Mouse (Mus musculus) heart, adult 2 months (tissue): ENCODE measurements around the gene Kctd5. TPM values are rescaled to one million over a fixed set of nuclear protein-coding genes. Genes with fewer than 3 reads are reported as not detected.

Experiments used
- DNase-seq, 2 experiments: peaks; one replicate each; pipeline ENCODE4 v3.0.0; 2021
- H3K27ac ChIP-seq: fragments of 200-600 bp; 2 replicates; pipeline ENCODE4 v1.8.1; 2022
- H3K27me3 ChIP-seq: fragments of 200-500 bp; 2 replicates; pipeline ENCODE4 v1.6.1; 2012; ENCODE audit warnings: mild to moderate bottlenecking, low read length, inconsistent platforms, mixed read lengths; ENCODE audit not compliant: control insufficient read depth, insufficient read depth
- H3K36me3 ChIP-seq: fragments of 200-500 bp; 2 replicates; pipeline ENCODE4 v1.6.1; 2012; ENCODE audit warnings: low read length, inconsistent platforms; ENCODE audit not compliant: control insufficient read depth, insufficient read depth
- H3K4me1 ChIP-seq: fragments of 200-500 bp; 2 replicates; pipeline ENCODE4 v1.6.1; 2011; ENCODE audit warnings: low read length; ENCODE audit not compliant: control insufficient read depth, insufficient read depth
- H3K4me3 ChIP-seq: fragments of 200-600 bp; 2 replicates; pipeline ENCODE4 v1.8.1; 2022
- H3K79me2 ChIP-seq: fragments of 200-500 bp; replicated peaks from 2 replicates; pipeline ENCODE4 v1.6.1; 2012; ENCODE audit warnings: mild to moderate bottlenecking, inconsistent platforms, low read length, moderate library complexity, mixed read lengths; ENCODE audit not compliant: control insufficient read depth, insufficient read depth
- H3K9ac ChIP-seq: fragments of 200-500 bp; 2 replicates; pipeline ENCODE4 v1.6.1; 2012; ENCODE audit warnings: low read depth, mild to moderate bottlenecking, control low read depth, inconsistent platforms, low read length, mixed read lengths
- CTCF ChIP-seq: fragments of 200-600 bp; IDR thresholded peaks from 2 replicates; pipeline ENCODE4 v1.8.1; 2022; ENCODE audit warnings: antibody characterized with exemption, mild to moderate bottlenecking, moderate library complexity
- EP300 ChIP-seq: fragments of 200-500 bp; IDR thresholded peaks from 2 replicates; pipeline ENCODE4 v1.6.1; 2011; ENCODE audit warnings: low read depth, low read length, control low read depth; ENCODE audit not compliant: insufficient read depth
- POLR2A ChIP-seq: fragments of 200-500 bp; IDR thresholded peaks from 2 replicates; pipeline ENCODE4 v1.6.1; 2011; ENCODE audit warnings: mild to moderate bottlenecking, low read depth, low read length, control low read depth; ENCODE audit not compliant: insufficient read depth
- WGBS: fragments of 180-500 bp; shearing (Covaris S2); methylation state at CpG from one replicate; pipeline ENCODE4 v1.1.7; 2018; 5-methylcytosine and 5-hydroxymethylcytosine counted together
- intact Hi-C: fragments of 180-260 bp; cut with DNase I; formaldehyde crosslinking; loops from one replicate; pipeline ENCODE4 v1.15.1; 2025
- long read RNA-seq: library from polyadenylated mRNA; stranded (forward); transcript quantifications from one replicate; pipeline ENCODE4 v2.0.0, GENCODE M21; 2021
- polyA plus RNA-seq: library from polyadenylated mRNA; depleted of rRNA; stranded (reverse); fragments of >200 nt; gene quantifications from 2 replicates; pipeline ENCODE4 v1.2.3, GENCODE M21; 2012; rRNA removed
- total RNA-seq, 2 experiments: library from RNA; stranded (reverse); gene quantifications; 2 replicates each; pipeline ENCODE4 v1.2.3; 2021

Gene Kctd5
- total RNA-seq (1 to 10 TPM; 8.4 to 9.1 TPM), polyA plus RNA-seq (9.8 and 12.8 TPM in 2 replicates)
- long read RNA-seq, transcript Kctd5-201 (6 exons, 2,443 nt), result major isoform, 26 of 27 reads
- long read RNA-seq, partial matches to known transcripts, result 0 of 27 reads
- long read RNA-seq, other reads (novel, unspliced or antisense), result 1 of 27 reads

GRCm38 (mm10) chr17:24072919-24073696 is at the start of gene Kctd5:
Gene Kctd5 (minus strand): TSS chr17:24073485.
- Histone ChIP-seq H3K9ac (peak within 1 kb of the TSS; percentile 93), H3K36me3 (no peaks in the 10 kb centered on the region; the same call in 1 of the 2 replicates), H3K27me3 (no peaks in the 10 kb centered on the region), H3K27ac (peak within 1 kb of the TSS; percentile 90), H3K79me2 (peaks cover 2% of the 10 kb centered on the region), H3K4me1 (peaks cover 2% of the 10 kb centered on the region), H3K4me3 (peak within 1 kb of the TSS; percentile 89)
- TF ChIP-seq POLR2A (peak; percentile 86), EP300 (peak; percentile 89; the same call in 1 of the 2 replicates), CTCF (no peak)
- intact Hi-C loops, result loop anchor here (5.0 kb wide), 1 partner anchor 64 kb away; no protein-coding TSS in a partner anchor
- WGBS, result under 1% methylated on average over 60 of the region's 62 CpGs
- DNase-seq, result peak; percentile 94 to 95

GRCm38 (mm10) chr17:24119446-24119845 is 46.2 kb upstream of the Kctd5 start:
- H3K27me3 ChIP-seq, result no peaks in the 10 kb centered on the region
- peaks cover 9% of the 10 kb centered on the region for H3K36me3 ChIP-seq
- intact Hi-C loops, result no loop called here
- no peak overlapping the region for H3K27ac ChIP-seq
- no peak overlapping the region for H3K9ac ChIP-seq
- TF ChIP-seq CTCF (no peak), EP300 (no peak), POLR2A (no peak)
- H3K4me1 ChIP-seq, result peaks cover 9% of the 10 kb centered on the region
- H3K4me3 ChIP-seq, result no peak overlapping the region
- peaks cover 17% of the 10 kb centered on the region for H3K79me2 ChIP-seq
- WGBS, result 66% methylated on average over 3 of the region's 3 CpGs
- DNase-seq, result no peak

GRCm38 (mm10) chr17:24113031-24113430 is 39.7 kb upstream of the Kctd5 start:
- H3K79me2 ChIP-seq, result peaks cover 5% of the 10 kb centered on the region
- H3K27me3 ChIP-seq, result no peaks in the 10 kb centered on the region
- no peak overlapping the region for H3K27ac ChIP-seq
- peaks cover 15% of the 10 kb centered on the region for H3K36me3 ChIP-seq
- WGBS, result 85% methylated on average over 4 of the region's 4 CpGs
- no peak overlapping the region for H3K9ac ChIP-seq
- H3K4me1 ChIP-seq, result peaks cover 11% of the 10 kb centered on the region
- no peak for DNase-seq
- H3K4me3 ChIP-seq, result no peak overlapping the region
- intact Hi-C loops, result no loop called here
- no peak for TF ChIP-seq CTCF
- no peak for TF ChIP-seq POLR2A
- no peak for TF ChIP-seq EP300

GRCm38 (mm10) chr17:24111256-24111655 is 38.0 kb upstream of the Kctd5 start:
- H3K4me3 ChIP-seq, result no peak overlapping the region
- no peaks in the 10 kb centered on the region for H3K27me3 ChIP-seq
- no peak overlapping the region for H3K9ac ChIP-seq
- peaks cover 7% of the 10 kb centered on the region for H3K4me1 ChIP-seq
- no peak overlapping the region for H3K27ac ChIP-seq
- WGBS, result 18% methylated on average over 1 of the region's 1 CpGs
- intact Hi-C loops, result no loop called here
- TF ChIP-seq EP300 (no peak), CTCF (no peak), POLR2A (no peak)
- no peak for DNase-seq
- peaks cover 5% of the 10 kb centered on the region for H3K79me2 ChIP-seq
- H3K36me3 ChIP-seq, result peaks cover 12% of the 10 kb centered on the region

GRCm38 (mm10) chr17:24108896-24109295 is 35.6 kb upstream of the Kctd5 start:
- Histone ChIP-seq H3K27ac (peak overlapping the region; percentile 59), H3K4me1 (peaks cover 3% of the 10 kb centered on the region), H3K4me3 (no peak overlapping the region), H3K79me2 (no peaks in the 10 kb centered on the region; the same call in none of the 2 replicates), H3K9ac (no peak overlapping the region), H3K36me3 (peaks cover 12% of the 10 kb centered on the region), H3K27me3 (no peaks in the 10 kb centered on the region)
- TF ChIP-seq CTCF (no peak), EP300 (no peak), POLR2A (no peak)
- DNase-seq, result peak in 1 of 2 experiments; percentile 37
- 15% methylated on average over 1 of the region's 1 CpGs for WGBS
- intact Hi-C loops, result no loop called here

- intact Hi-C loops, result no loop called here
- TF ChIP-seq CTCF, result no peak
- no peak for TF ChIP-seq POLR2A
- TF ChIP-seq EP300, result no peak
- peaks cover 3% of the 10 kb centered on the region for H3K4me1 ChIP-seq
- peaks cover 10% of the 10 kb centered on the region for H3K36me3 ChIP-seq
- WGBS, result 92% methylated on average over 2 of the region's 2 CpGs
- no peak overlapping the region for H3K9ac ChIP-seq
- H3K79me2 ChIP-seq, result no peaks in the 10 kb centered on the region
- H3K4me3 ChIP-seq, result no peak overlapping the region
- H3K27me3 ChIP-seq, result no peaks in the 10 kb centered on the region
- DNase-seq, result no peak
- H3K27ac ChIP-seq, result no peak overlapping the region
Observed at GRCm38 (mm10) chr17:24105111-24105510, 31.8 kb upstream of the Kctd5 start.
